Mouse (Mus musculus) heart, adult 2 months (tissue): ENCODE measurements around the gene Phc1.

Experiments used
- CTCF ChIP-seq: fragments of 200-600 bp; IDR thresholded peaks from 2 replicates; pipeline ENCODE4 v1.8.1; 2022; ENCODE audit warnings: antibody characterized with exemption, mild to moderate bottlenecking, moderate library complexity
- EP300 ChIP-seq: fragments of 200-500 bp; IDR thresholded peaks from 2 replicates; pipeline ENCODE4 v1.6.1; 2011; ENCODE audit warnings: low read depth, low read length, control low read depth; ENCODE audit not compliant: insufficient read depth
- POLR2A ChIP-seq: fragments of 200-500 bp; IDR thresholded peaks from 2 replicates; pipeline ENCODE4 v1.6.1; 2011; ENCODE audit warnings: mild to moderate bottlenecking, low read depth, low read length, control low read depth; ENCODE audit not compliant: insufficient read depth

GRCm38 (mm10) chr6:122304355-122304754 lies 36.0 kb downstream of the Phc1 start:
- TF ChIP-seq CTCF (peak; percentile 100), POLR2A (no peak), EP300 (no peak)
